Mouse (Mus musculus) adrenal gland, adult 2 months (tissue): ENCODE measurements around the gene Alg13. TPM values are rescaled to one million over a fixed set of nuclear protein-coding genes. Genes with fewer than 3 reads are reported as not detected.

Experiments
- DNase-seq: peaks from one replicate; pipeline ENCODE4 v3.0.0; 2021
- long read RNA-seq: library from polyadenylated mRNA; stranded (forward); transcript quantifications from one replicate; pipeline ENCODE4 v2.0.0, GENCODE M21; 2021
- polyA plus RNA-seq: library from polyadenylated mRNA; depleted of rRNA; stranded (reverse); fragments of >200 nt; gene quantifications from 2 replicates; pipeline ENCODE4 v1.2.3, GENCODE M21; 2012; rRNA removed
- total RNA-seq, 2 experiments: library from RNA; stranded (reverse); gene quantifications; 2 replicates each; pipeline ENCODE4 v1.2.3; 2021

The Alg13 gene
- 10 to 100 TPM in 1 of 2 experiments, 1 to 10 TPM in 1; 7.4 to 12.3 TPM for total RNA-seq
- polyA plus RNA-seq, result 9.9 and 10.3 TPM in 2 replicates
- long read RNA-seq, partial matches to known transcripts, result 0 of 3 reads
- long read RNA-seq, other reads (novel, unspliced or antisense), result 0 of 3 reads

GRCm38 (mm10) chrX:144317548-144318163 lies at the start of gene Alg13:
TSS of gene Alg13 (plus strand) at chrX:144317804.
- DNase-seq, result peak; percentile 84

- no peak for DNase-seq
Observed at GRCm38 (mm10) chrX:144268606-144269005, 49.0 kb upstream of the Alg13 start.

DNA sequence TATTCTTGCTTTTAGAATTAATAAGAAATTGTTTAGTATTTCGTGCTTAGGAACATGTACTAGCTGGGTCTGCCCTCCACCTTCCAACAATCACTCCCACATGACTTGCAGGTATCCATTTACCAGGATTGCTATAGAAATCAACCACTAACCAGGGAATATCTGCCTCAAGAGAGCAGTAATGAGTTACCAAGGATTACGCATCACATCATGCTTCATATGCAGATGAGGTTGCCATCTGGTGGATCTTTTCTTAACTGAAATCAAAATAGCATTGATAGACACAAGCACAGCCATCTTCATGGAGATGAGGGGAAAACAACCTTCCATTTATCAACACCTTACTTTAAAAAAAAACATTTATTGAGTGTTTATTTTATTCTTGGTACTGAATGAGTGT lies 16.1 kb upstream of the Alg13 start:
- DNase-seq, result no peak

DNA sequence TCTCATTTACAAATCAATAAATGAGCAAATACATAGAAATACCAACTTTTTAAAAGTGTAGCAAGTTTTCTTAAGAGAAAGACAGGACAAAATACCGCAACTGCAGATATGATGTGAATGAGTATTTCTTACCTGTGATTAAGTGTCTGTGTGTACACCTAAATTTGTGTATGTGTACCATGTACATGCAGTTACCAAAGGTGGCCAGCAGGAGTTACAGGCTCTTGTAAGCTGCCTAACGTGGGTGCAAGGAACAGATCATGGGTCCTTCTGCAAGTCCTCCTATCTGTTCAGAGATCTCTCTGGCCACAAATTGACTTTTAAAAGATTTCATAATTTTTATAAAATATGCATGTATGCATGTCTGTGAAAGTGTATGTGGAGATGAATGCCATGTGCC lies 11.9 kb upstream of the Alg13 start:
- DNase-seq, result no peak

- no peak for DNase-seq
Observed at GRCm38 (mm10) chrX:144314041-144314440, 3.6 kb upstream of the Alg13 start.

DNA sequence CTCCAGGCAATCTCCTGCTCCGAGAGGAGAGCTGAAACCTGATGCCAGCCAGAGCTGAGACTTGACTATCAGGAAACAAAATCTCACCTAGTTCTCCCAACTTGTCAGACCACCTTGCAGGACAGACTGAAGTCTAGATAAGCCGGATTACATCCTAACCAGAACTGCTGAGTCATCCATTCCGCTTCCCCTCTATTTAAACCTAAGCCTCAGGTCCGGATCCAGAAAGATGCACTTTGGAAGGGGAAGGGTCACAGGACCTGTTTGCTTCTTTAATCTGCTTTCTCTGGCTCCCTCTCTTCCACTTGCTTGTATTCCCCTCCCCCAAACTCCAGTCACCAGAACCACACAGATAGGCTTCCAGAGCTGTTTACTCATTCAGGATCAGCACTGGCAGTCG lies 2.6 kb upstream of the Alg13 start:
- DNase-seq, result no peak

DNA sequence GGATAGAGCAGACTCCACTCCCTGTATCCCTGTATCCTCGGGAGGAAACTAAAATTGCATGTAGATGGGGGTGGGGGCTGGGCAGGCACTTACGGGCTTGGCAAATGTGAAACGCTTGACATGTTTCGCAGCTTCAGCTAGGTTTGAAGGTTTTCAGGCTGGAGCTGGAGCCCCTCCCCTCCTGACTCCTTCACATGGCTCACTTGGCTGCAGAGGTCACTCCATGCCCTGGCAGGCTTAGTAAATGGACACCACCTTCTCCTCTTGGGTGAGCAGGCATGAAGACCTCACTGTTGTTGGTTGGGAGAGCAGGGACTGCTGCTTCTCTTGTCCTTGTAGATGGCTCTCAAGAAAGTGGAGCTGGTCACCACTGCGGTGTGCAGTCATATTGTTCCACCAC lies 1.6 kb upstream of the Alg13 start:
- DNase-seq, result no peak

GRCm38 (mm10) chrX:144318164-144318979 lies 768 bp downstream of the Alg13 start:
- DNase-seq, result peak; percentile 45

- DNase-seq, result no peak
Observed at GRCm38 (mm10) chrX:144319366-144319765, 1.8 kb downstream of the Alg13 start.

DNA sequence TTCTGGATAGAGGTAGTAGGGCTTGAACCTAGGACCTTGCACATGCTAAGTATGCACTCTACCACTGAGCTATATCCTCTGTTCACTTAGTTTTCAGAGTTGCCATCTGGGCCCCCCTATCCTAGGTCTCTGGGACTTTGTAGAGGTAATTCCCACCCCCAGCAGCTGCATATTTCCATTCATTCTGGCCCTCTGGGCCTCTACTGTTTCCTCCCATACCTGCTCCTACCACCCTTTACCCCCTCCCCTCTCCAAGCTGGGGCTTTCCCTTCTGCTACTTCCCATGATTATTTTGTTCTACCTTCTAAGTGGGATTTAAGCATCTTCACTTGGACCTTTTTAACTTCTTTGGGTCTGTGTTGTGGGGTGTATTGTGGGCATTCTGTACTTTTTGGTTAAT lies 7.8 kb downstream of the Alg13 start:
- no peak for DNase-seq

- DNase-seq, result no peak
Observed at GRCm38 (mm10) chrX:144335332-144336015, 17.9 kb downstream of the Alg13 start.

GRCm38 (mm10) chrX:144337938-144338337 lies 20.3 kb downstream of the Alg13 start:
- no peak for DNase-seq

GRCm38 (mm10) chrX:144338355-144338754 lies 20.8 kb downstream of the Alg13 start:
- no peak for DNase-seq

GRCm38 (mm10) chrX:144374196-144374595 lies 56.6 kb downstream of the Alg13 start:
- no peak for DNase-seq

- peak; percentile 44 for DNase-seq
Observed at GRCm38 (mm10) chrX:144403526-144403925, 85.9 kb downstream of the Alg13 start.

DNA sequence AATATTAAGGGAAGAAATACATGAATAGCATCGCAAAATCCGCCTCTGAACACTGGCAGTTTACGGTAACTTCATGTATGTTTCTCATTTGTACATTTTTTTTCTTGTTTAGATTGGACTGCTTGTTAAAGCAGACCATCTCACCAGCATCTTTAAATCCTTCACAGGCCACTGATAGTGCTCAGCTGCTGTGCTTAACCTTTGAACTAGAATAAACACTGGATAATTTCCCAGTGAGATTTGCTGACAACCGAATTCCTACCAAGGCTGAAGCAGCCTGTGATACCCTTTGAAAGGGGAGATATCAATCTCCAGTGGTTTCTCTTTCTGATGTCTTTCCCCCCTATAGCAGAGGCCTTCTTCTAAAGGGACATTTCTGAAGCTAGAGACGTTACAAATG lies 90.4 kb downstream of the Alg13 start:
- no peak for DNase-seq

GRCm38 (mm10) chrX:144420259-144420658 lies 102.7 kb downstream of the Alg13 start:
- no peak for DNase-seq

DNA sequence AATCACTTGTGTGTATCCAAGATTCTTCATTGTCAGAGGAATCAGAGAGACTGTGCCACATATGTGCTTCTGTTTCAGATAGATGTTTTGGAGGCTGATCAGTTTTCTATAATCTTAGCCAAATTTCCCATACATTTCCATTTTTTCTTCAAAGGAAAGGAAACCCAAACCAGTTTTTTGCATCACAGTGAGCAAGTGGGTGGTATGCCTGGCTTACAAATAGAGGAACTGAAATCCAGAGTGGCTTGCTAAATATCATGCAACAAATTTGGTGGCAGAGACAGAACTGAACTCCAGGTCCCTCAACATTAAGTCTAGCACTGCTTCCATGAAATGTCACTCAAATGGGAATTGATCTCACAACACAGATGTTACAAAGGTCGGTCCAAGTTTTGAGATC lies 103.5 kb downstream of the Alg13 start:
- DNase-seq, result no peak

- DNase-seq, result no peak
Observed at GRCm38 (mm10) chrX:144423848-144424247, 106.2 kb downstream of the Alg13 start.
